Mouse (Mus musculus): ENCODE data around the gene Akr1c14. TPM values are rescaled to one million over a fixed set of nuclear protein-coding genes. Genes with fewer than 3 reads are reported as not detected.
"Not testable (repeated sequence)": the region's sequence is repeated elsewhere in the genome, so short reads cannot be mapped to it uniquely, and the experiment has no call there.

Akr1c14 gene
- polyA plus RNA-seq, 1 experiment = not detected

DNA sequence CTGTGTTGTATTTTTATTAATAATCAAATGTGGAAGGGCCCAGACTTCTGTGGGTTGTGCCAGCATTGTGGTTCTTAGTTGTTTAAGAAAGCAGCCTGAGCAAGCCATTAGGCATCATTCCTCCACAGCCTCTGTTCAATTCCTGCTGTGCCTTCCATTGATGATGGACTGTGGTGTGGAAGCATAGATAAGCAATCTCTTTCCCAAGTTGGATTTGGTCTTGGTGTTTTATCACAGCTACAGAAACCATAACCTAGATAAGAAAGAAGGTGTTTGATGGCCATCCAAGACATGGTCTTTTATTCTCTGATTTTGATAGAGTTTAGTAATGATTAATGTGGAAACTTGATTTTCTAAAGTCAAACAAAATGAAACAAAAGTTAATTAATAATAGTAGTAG lies 844 bp downstream of the Akr1c14 start:
- Histone ChIP-seq H3K27ac (ENCODE audit: insufficient read depth, low read depth, low read length) (no peak overlapping the region), H3K4me3 (ENCODE audit: insufficient read depth, low read depth, low read length) (no peak overlapping the region), H3K4me1 (ENCODE audit: control insufficient read depth, insufficient read depth, low read length) (no peaks in the 10 kb centered on the region)
- no peak for TF ChIP-seq CTCF (IDR thresholded peaks at IDR 0.05; ENCODE audit: insufficient read depth, low read depth, low read length)
- no peak for TF ChIP-seq POLR2A (IDR thresholded peaks at IDR 0.05; ENCODE audit: insufficient read depth, low read depth, low read length)

DNA sequence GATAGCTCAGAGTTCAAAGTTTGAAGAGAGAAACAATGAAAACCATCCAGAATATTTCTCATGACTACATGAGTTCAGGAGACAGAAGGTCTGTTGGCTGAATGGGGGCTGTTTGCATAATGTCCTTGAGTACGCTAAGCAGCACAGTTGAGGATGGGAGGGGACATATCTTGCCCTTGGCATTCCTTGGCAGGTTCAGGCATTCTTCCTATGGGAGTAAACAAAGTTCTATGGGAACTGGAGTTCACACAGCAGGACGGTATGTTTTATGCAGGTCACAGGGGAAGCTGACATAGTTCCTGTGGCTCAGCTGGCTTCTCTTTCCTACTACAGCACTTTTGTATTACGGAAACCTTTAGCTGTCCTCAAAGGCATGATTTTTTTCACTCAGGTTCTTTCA lies 6.6 kb downstream of the Akr1c14 start:
- 79% methylated on average over 3 of the region's 3 CpGs for WGBS
- no peaks in the 10 kb centered on the region for H3K4me1 ChIP-seq (ENCODE audit: control insufficient read depth, insufficient read depth, low read length)
- TF ChIP-seq CTCF (IDR thresholded peaks at IDR 0.05; ENCODE audit: insufficient read depth, low read depth, low read length) = no peak
- TF ChIP-seq POLR2A (IDR thresholded peaks at IDR 0.05; ENCODE audit: insufficient read depth, low read depth, low read length) = no peak
- H3K27ac ChIP-seq (ENCODE audit: insufficient read depth, low read depth, low read length) = no peak overlapping the region
- no peak overlapping the region for H3K4me3 ChIP-seq (ENCODE audit: insufficient read depth, low read depth, low read length)

DNA sequence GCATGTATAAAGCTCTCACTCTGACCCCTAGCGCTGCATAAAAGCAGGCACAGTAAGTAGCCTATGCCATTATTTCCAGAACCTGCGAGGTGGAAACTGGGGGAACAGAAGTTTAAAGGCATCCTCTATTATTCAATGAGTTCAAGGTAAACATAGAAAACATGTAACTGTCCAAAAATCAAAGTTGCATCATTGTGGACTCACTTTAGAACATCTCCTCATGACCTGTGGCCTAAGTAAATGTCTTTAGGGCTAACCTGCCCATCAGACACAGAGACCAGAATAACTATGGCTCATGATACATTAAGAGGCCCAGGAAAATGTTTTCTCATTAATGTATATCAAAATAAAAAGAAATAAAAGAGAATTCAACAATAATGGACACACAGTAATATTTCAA lies 7.4 kb downstream of the Akr1c14 start:
- Histone ChIP-seq H3K27ac (ENCODE audit: insufficient read depth, low read depth, low read length) (no peak overlapping the region), H3K4me3 (ENCODE audit: insufficient read depth, low read depth, low read length) (no peak overlapping the region), H3K4me1 (ENCODE audit: control insufficient read depth, insufficient read depth, low read length) (no peaks in the 10 kb centered on the region)
- TF ChIP-seq CTCF (IDR thresholded peaks at IDR 0.05; ENCODE audit: insufficient read depth, low read depth, low read length) = no peak
- no peak for TF ChIP-seq POLR2A (IDR thresholded peaks at IDR 0.05; ENCODE audit: insufficient read depth, low read depth, low read length)
- 78% methylated on average over 2 of the region's 2 CpGs for WGBS

DNA sequence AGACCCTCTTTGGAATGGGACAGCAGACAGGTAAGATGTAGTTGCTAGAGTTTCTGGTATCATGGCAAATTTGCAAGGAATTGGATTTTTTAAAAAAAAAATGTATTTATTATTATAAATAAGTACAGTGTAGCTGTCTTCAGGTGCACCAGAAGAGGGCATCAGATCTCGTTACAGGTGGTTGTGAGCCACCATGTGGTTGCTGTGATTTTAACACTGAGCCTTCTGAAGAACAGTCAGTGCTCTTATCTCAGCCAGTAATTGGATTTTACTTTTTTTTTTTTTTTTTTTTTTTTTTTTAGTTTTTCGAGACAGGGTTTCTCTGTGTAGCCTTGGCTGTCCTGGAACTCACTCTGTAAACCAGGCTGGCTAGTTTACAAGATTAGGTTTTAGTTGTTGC lies 9.4 kb downstream of the Akr1c14 start:
- H3K4me1 ChIP-seq (ENCODE audit: control insufficient read depth, insufficient read depth, low read length); H3K27ac ChIP-seq (ENCODE audit: insufficient read depth, low read depth, low read length); H3K4me3 ChIP-seq (ENCODE audit: insufficient read depth, low read depth, low read length): not testable (repeated sequence)
- WGBS = 67% methylated on average over 2 of the region's 2 CpGs

DNA sequence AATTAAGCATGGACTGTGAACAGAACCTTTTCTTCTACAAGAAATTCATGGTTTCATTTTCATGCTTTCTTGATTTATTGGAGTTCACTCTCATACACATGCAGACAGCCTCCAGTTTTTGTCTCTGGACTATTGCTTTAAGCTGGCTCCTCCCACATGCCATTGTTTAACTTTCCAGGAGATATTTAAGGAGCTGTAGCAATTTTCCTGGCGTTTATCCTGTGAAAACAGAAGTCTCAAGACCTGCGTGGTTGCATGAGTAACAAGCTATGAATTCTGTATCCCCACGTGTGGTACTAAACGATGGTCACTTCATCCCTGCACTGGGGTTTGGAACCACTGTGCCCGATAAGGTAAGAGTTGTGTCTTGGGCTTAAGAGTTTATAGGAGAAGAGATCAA lies 10.6 kb downstream of the Akr1c14 start:
- no peak overlapping the region for H3K4me3 ChIP-seq (ENCODE audit: insufficient read depth, low read depth, low read length)
- no peaks in the 10 kb centered on the region for H3K4me1 ChIP-seq (ENCODE audit: control insufficient read depth, insufficient read depth, low read length)
- H3K27ac ChIP-seq (ENCODE audit: insufficient read depth, low read depth, low read length) = no peak overlapping the region
- 28% methylated on average over 5 of the region's 5 CpGs for WGBS
- TF ChIP-seq CTCF (IDR thresholded peaks at IDR 0.05; ENCODE audit: insufficient read depth, low read depth, low read length) = no peak

DNA sequence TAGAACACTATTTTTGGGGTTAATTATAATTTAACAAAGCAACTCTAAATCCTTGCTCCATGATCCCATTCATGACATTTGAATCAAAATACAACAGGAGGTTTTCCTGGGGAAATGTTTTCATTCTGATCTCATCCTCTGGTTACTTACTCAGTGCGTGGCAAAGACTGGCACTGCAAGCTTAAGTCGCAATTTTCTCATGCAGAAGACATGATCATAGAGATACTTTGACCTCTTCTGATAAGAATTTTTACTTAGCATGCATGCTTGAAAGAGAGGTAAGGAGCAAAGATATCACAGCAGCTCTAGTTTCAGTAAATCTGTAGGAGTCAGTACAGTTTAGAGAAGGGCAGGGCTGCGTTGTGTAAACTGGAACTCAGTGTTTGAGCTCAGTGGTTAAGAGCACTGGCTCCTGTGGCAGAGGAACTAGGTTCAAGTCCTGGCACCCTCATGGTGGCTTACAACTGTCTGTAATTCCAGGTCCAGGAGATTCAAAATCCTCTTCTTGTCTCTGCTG lies 11.5 kb downstream of the Akr1c14 start:
- no peak overlapping the region for H3K4me3 ChIP-seq (ENCODE audit: insufficient read depth, low read depth, low read length)
- no peaks in the 10 kb centered on the region for H3K4me1 ChIP-seq (ENCODE audit: control insufficient read depth, insufficient read depth, low read length)
- WGBS = 47% methylated on average over 3 of the region's 3 CpGs
- H3K27ac ChIP-seq (ENCODE audit: insufficient read depth, low read depth, low read length) = no peak overlapping the region
- no peak for TF ChIP-seq POLR2A (IDR thresholded peaks at IDR 0.05; ENCODE audit: insufficient read depth, low read depth, low read length)
- no peak for TF ChIP-seq CTCF (IDR thresholded peaks at IDR 0.05; ENCODE audit: insufficient read depth, low read depth, low read length)

DNA sequence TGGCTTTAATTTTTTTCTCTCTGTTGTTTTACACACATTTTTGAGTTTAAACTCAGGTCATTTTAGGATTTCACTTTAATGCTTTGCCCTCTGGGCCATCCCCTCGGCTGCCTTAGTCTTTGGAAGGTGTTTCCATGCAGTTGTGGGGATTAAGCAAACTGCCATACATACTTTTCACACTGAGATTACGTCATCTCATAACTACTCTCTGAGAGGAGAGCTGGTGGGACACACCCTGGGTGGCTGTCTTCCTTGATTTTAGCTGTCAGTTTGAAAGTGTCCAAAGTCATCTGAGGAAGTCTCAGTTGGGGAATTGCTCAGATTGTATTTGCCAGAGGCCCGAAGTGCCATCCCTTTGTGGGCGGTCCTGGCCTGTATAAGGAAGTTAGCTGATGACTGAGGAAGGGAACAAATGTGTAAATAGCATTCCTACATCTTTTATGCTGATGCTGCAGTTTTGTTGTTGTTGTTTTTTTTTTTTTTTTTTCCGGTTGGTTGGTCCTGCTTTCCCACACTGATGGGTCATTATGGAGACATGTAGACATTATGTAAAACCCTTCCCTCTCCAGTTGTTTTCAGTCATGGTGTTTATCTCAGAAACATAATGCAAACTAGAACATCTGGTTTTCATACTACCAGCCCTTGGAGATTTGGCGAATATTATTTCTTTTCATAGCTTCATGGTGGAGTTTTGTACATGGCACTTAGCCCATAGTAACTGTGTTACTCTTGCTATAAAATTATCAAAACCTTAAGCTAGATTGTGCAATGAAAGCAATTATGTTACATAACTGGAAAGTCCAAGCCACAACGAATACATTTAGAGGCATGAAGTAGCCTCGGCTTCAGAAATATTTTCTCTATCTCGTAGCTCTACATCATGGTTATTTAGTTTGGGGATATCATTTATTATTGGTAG lies 28.0 kb downstream of the Akr1c14 start:
- TF ChIP-seq CTCF (IDR thresholded peaks at IDR 0.05; ENCODE audit: insufficient read depth, low read depth, low read length) (no peak), POLR2A (IDR thresholded peaks at IDR 0.05; ENCODE audit: insufficient read depth, low read depth, low read length) (no peak)
- H3K27ac ChIP-seq (ENCODE audit: insufficient read depth, low read depth, low read length) = no peak overlapping the region
- H3K4me1 ChIP-seq (ENCODE audit: control insufficient read depth, insufficient read depth, low read length) = no peaks in the 10 kb centered on the region
- H3K4me3 ChIP-seq (ENCODE audit: insufficient read depth, low read depth, low read length) = no peak overlapping the region
- 89% methylated on average over 9 of the region's 9 CpGs for WGBS

- H3K27ac ChIP-seq (ENCODE audit: insufficient read depth, low read depth, low read length) = no peak overlapping the region
- no peak overlapping the region for H3K4me3 ChIP-seq (ENCODE audit: insufficient read depth, low read depth, low read length)
- TF ChIP-seq CTCF (IDR thresholded peaks at IDR 0.05; ENCODE audit: insufficient read depth, low read depth, low read length) (no peak), POLR2A (IDR thresholded peaks at IDR 0.05; ENCODE audit: insufficient read depth, low read depth, low read length) (no peak)
- H3K4me1 ChIP-seq (ENCODE audit: control insufficient read depth, insufficient read depth, low read length) = no peaks in the 10 kb centered on the region
Observed at GRCm38 (mm10) chr13:4079876-4080275, 31.1 kb downstream of the Akr1c14 start.

DNA sequence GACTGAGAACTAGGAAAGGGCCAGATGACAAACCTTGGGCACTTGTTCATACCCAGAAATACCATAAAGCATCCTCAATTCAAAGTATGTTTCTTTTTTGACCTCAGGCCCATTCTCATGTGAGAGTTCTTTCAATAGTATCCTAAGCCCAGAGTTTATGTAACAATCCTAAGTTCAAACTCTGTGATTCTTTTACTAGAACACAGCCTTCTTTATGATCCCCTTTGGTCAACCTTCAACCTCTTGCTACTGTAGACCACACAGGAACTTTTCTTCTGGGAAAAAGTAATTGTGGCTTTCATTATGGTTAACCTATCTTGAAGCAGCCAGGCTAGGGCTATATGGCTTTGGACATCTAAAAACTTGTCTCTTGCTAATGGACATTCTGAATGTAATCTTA lies 52.9 kb downstream of the Akr1c14 start:
- TF ChIP-seq CTCF (IDR thresholded peaks at IDR 0.05; ENCODE audit: insufficient read depth, low read depth, low read length) = no peak
- no peak for TF ChIP-seq POLR2A (IDR thresholded peaks at IDR 0.05; ENCODE audit: insufficient read depth, low read depth, low read length)
- Histone ChIP-seq H3K27ac (ENCODE audit: insufficient read depth, low read depth, low read length) (no peak overlapping the region), H3K4me1 (ENCODE audit: control insufficient read depth, insufficient read depth, low read length) (no peaks in the 10 kb centered on the region), H3K4me3 (ENCODE audit: insufficient read depth, low read depth, low read length) (no peak overlapping the region)

DNA sequence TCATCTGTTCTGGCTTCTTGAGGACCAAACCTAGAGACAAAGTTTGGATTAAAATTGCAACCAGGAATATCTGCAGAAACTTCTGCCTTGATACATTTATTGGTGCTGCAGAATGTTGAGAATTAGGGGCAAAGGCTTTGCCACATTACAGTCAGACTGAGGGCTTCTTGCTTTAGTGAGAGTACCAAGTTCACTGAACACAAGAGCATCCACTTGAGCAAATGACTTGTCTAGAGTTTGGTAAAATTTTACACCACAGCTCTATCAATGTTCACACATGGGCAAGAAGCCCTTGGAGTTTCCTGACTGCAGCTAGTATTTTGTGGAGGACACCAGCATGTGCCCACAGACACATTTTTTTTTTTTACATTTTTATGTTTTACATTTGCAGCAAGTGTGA lies 53.9 kb downstream of the Akr1c14 start:
- no peak overlapping the region for H3K27ac ChIP-seq (ENCODE audit: insufficient read depth, low read depth, low read length)
- no peaks in the 10 kb centered on the region for H3K4me1 ChIP-seq (ENCODE audit: control insufficient read depth, insufficient read depth, low read length)
- no peak overlapping the region for H3K4me3 ChIP-seq (ENCODE audit: insufficient read depth, low read depth, low read length)
- TF ChIP-seq POLR2A (IDR thresholded peaks at IDR 0.05; ENCODE audit: insufficient read depth, low read depth, low read length) = no peak
- no peak for TF ChIP-seq CTCF (IDR thresholded peaks at IDR 0.05; ENCODE audit: insufficient read depth, low read depth, low read length)
